Mouse (Mus musculus): ENCODE measurements around the gene 9330182L06Rik. TPM values are rescaled to one million over a fixed set of nuclear protein-coding genes. Genes with fewer than 3 reads are reported as not detected.

The 9330182L06Rik gene
- polyA plus RNA-seq, 1 experiment: 0.16 TPM

DNA sequence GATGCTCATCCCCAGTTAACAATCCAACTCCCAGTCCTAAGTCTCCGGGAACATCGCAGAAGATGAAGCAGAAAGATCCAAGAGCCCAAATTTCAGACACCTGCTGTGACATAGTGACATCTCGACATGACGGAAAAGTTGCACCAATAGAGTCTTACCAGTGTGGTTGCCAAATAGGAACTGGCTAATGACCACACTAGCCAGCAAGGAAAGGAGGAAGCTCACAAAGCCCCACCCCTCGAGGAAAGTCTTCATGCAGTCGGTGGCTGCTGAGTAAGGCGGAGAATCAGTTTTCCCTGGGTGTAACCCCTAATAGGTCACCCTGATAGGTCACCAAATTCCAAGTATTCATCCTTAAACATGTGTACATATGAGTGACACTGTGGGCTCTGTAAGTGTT is 151.2 kb downstream of the 9330182L06Rik start:
- no peaks in the 10 kb centered on the region for H3K36me3 ChIP-seq (ENCODE audit: control insufficient read depth, insufficient read depth, low read length)
- DNase-seq: no peak

DNA sequence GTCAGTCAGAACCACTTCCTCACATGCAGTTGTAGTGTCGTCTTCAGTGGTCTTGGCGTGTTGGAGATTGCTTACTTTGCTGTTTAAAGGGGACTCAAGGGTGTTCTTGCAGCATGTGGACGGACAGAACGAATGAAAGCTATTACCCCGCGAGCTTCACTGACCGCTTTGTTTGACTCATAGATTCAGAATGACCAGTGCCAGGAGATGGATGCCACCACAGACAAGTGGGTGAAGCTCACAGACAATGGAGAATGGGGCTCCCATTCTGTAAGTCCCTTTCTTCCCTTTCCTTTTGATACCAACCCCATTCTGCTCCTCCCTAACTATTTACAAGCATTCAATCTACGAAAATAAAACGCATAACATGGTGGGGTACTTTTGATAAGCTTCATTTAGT is 151.9 kb downstream of the 9330182L06Rik start:
- H3K36me3 ChIP-seq (ENCODE audit: control insufficient read depth, insufficient read depth, low read length): no peaks in the 10 kb centered on the region
- WGBS: 91% methylated on average over 9 of the region's 9 CpGs
- H3K4me3 ChIP-seq (ENCODE audit: insufficient read depth, low read depth, low read length): no peak overlapping the region
- DNase-seq: no peak
- TF ChIP-seq CTCF (conservative IDR thresholded peaks at IDR 0.05; ENCODE audit: insufficient read depth, insufficient read length, low read depth, low read length) (no peak), POLR2A (IDR thresholded peaks at IDR 0.05; ENCODE audit: low read depth, low read length) (no peak)
- no peaks in the 10 kb centered on the region for H3K4me1 ChIP-seq (ENCODE audit: control insufficient read depth, insufficient read depth, low read length)
- no peaks in the 10 kb centered on the region for H3K27me3 ChIP-seq (replicated peaks; ENCODE audit: control insufficient read depth, insufficient read depth, low read length)
- no peak overlapping the region for H3K27ac ChIP-seq (ENCODE audit: insufficient read depth, low read depth, low read length)

More for the DNA sequence above, 151.2 kb downstream of the 9330182L06Rik start:
- H3K27me3 ChIP-seq (replicated peaks; ENCODE audit: control insufficient read depth, insufficient read depth, low read length): no peaks in the 10 kb centered on the region
- no peaks in the 10 kb centered on the region for H3K4me1 ChIP-seq (ENCODE audit: control insufficient read depth, insufficient read depth, low read length)
- TF ChIP-seq POLR2A (IDR thresholded peaks at IDR 0.05; ENCODE audit: low read depth, low read length) (no peak), CTCF (conservative IDR thresholded peaks at IDR 0.05; ENCODE audit: insufficient read depth, insufficient read length, low read depth, low read length) (no peak)
- 76% methylated on average over 7 of the region's 7 CpGs for WGBS
- H3K27ac ChIP-seq (ENCODE audit: insufficient read depth, low read depth, low read length): no peak overlapping the region
- H3K4me3 ChIP-seq (ENCODE audit: insufficient read depth, low read depth, low read length): no peak overlapping the region

DNA sequence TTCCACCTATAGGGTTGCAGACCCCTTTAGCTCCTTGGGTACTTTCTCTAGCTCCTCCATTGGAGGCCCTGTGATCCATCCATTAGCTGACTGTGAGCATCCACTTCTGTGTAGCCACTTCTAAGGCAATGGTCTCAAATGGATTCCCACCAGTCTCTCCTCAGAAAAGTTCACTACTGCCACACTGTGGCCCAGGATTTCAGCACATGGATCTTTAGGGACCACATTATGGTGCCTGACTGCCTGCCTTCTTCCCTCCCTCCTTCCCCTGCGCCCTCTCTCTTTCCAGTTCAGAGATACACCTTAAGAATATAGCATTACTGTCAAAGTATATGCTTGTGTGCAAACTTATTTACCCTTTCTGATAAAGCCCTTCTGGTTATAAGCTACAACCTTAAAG is 154.0 kb downstream of the 9330182L06Rik start:
- Histone ChIP-seq H3K36me3 (ENCODE audit: control insufficient read depth, insufficient read depth, low read length) (no peaks in the 10 kb centered on the region), H3K27ac (ENCODE audit: insufficient read depth, low read depth, low read length) (no peak overlapping the region), H3K4me1 (ENCODE audit: control insufficient read depth, insufficient read depth, low read length) (no peaks in the 10 kb centered on the region), H3K4me3 (ENCODE audit: insufficient read depth, low read depth, low read length) (no peak overlapping the region), H3K27me3 (replicated peaks; ENCODE audit: control insufficient read depth, insufficient read depth, low read length) (no peaks in the 10 kb centered on the region)
- TF ChIP-seq POLR2A (IDR thresholded peaks at IDR 0.05; ENCODE audit: low read depth, low read length) (no peak), CTCF (conservative IDR thresholded peaks at IDR 0.05; ENCODE audit: insufficient read depth, insufficient read length, low read depth, low read length) (0 out of 2 replicates have a peak, but pooled peaks have one; percentile 2)
- DNase-seq: no peak
- WGBS: 53% methylated on average over 1 of the region's 1 CpGs

DNA sequence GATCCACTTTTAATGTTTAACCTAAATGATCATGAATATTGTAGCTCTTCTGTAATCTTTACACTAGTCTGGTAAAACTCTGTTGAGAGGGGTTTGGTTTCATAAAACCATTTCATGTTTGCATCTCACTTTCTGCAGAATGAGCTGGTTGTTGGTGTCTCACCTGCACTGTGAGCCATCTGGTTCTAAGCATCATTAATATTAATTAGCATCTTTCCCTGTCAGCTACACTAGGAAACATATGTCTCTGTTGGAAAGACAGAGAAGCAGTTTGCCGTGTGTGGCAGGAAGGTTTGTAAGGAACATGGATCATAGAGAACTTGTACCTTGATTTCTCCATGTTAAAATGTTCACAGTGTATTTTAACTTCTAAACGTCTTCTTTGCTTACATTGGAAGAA is 158.5 kb downstream of the 9330182L06Rik start:
- Histone ChIP-seq H3K27me3 (replicated peaks; ENCODE audit: control insufficient read depth, insufficient read depth, low read length) (no peaks in the 10 kb centered on the region), H3K27ac (ENCODE audit: insufficient read depth, low read depth, low read length) (no peak overlapping the region), H3K4me3 (ENCODE audit: insufficient read depth, low read depth, low read length) (no peak overlapping the region), H3K36me3 (ENCODE audit: control insufficient read depth, insufficient read depth, low read length) (no peaks in the 10 kb centered on the region), H3K4me1 (ENCODE audit: control insufficient read depth, insufficient read depth, low read length) (no peaks in the 10 kb centered on the region)
- no peak for DNase-seq
- TF ChIP-seq POLR2A (IDR thresholded peaks at IDR 0.05; ENCODE audit: low read depth, low read length): no peak
- WGBS: 51% methylated on average over 2 of the region's 2 CpGs

DNA sequence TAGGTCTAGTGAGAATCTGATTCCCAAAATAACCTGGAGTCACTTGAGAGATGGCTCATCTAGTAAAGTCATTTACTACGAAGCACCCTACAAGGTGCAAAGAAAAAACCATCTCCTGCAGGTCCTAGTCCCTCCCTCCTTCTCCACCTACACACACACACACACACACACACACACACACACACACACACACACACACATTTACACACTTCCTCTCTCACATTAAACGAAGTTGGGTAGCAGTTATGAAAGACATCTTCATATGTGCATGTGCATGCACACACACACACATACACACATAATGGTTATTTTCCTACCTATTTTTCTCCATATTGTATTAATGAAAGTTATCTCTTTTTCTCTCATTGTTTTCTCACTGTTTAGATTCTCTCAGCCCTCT is 161.2 kb downstream of the 9330182L06Rik start:
- Histone ChIP-seq H3K27me3 (replicated peaks; ENCODE audit: control insufficient read depth, insufficient read depth, low read length) (no peaks in the 10 kb centered on the region), H3K4me3 (ENCODE audit: insufficient read depth, low read depth, low read length) (no peak overlapping the region), H3K36me3 (ENCODE audit: control insufficient read depth, insufficient read depth, low read length) (no peaks in the 10 kb centered on the region), H3K4me1 (ENCODE audit: control insufficient read depth, insufficient read depth, low read length) (no peaks in the 10 kb centered on the region), H3K27ac (ENCODE audit: insufficient read depth, low read depth, low read length) (no peak overlapping the region)
- no peak for DNase-seq
- TF ChIP-seq POLR2A (IDR thresholded peaks at IDR 0.05; ENCODE audit: low read depth, low read length): no peak
- WGBS: 62% methylated on average over 2 of the region's 2 CpGs

DNA sequence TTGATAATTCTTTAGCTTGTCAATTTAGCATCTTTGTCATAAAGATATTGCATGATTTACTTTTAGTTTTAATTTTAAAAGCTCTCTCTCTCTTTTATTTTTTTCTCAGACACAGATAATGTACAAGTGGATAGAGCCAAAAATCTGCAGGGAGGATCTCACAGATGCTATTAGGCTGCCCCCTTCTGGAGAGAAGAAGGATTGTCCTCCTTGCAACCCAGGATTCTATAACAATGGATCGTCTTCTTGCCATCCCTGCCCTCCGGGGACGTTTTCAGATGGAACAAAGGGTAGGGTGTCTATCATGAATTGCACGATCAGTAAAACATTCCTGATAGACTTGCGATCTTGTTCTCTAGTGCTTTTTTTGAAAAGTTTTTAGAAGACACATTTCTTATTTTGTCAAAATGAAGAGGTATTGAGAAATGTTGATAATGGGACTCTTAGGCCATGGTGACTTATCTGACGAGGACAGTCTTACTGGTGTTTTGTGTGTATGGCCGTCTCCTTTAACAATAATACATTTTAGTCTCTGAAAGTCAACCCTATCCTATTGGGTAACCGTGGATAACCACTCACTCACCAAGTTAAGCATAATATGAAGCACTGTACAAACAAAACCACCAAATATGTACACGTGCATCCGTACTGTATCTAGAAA is 161.8 kb downstream of the 9330182L06Rik start:
- WGBS: 46% methylated on average over 10 of the region's 10 CpGs
- Histone ChIP-seq H3K4me3 (ENCODE audit: insufficient read depth, low read depth, low read length) (no peak overlapping the region), H3K27me3 (replicated peaks; ENCODE audit: control insufficient read depth, insufficient read depth, low read length) (no peaks in the 10 kb centered on the region), H3K36me3 (ENCODE audit: control insufficient read depth, insufficient read depth, low read length) (no peaks in the 10 kb centered on the region), H3K4me1 (ENCODE audit: control insufficient read depth, insufficient read depth, low read length) (no peaks in the 10 kb centered on the region), H3K27ac (ENCODE audit: insufficient read depth, low read depth, low read length) (no peak overlapping the region)
- peak; percentile 23 for DNase-seq
- TF ChIP-seq CTCF (conservative IDR thresholded peaks at IDR 0.05; ENCODE audit: insufficient read depth, insufficient read length, low read depth, low read length) (peak; percentile 52), POLR2A (IDR thresholded peaks at IDR 0.05; ENCODE audit: low read depth, low read length) (no peak)

DNA sequence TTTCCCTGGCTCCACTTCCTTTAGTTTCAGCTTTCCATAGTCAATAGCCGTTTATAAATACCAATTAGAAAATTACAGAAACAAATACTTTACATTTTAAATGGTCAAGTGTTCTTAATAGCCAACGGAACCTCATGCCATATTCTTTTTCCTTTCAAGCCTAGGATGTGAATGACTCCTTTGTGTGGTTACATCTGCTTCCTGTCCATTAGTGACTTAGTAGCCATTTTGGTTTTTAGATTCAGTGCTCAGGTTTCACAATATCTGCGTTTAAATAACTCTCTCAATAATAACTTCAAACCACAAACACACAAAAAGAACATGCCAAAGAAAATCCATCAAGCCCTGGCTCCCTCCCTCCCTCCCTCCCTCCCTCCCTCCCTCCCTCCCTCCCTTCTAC is 162.8 kb downstream of the 9330182L06Rik start:
- DNase-seq: no peak
- H3K36me3 ChIP-seq (ENCODE audit: control insufficient read depth, insufficient read depth, low read length): no peaks in the 10 kb centered on the region
- H3K4me3 ChIP-seq (ENCODE audit: insufficient read depth, low read depth, low read length): no peak overlapping the region
- H3K27me3 ChIP-seq (replicated peaks; ENCODE audit: control insufficient read depth, insufficient read depth, low read length): no peaks in the 10 kb centered on the region
- TF ChIP-seq CTCF (conservative IDR thresholded peaks at IDR 0.05; ENCODE audit: insufficient read depth, insufficient read length, low read depth, low read length) (no peak), POLR2A (IDR thresholded peaks at IDR 0.05; ENCODE audit: low read depth, low read length) (no peak)
- WGBS: 63% methylated on average over 3 of the region's 3 CpGs
- H3K27ac ChIP-seq (ENCODE audit: insufficient read depth, low read depth, low read length): no peak overlapping the region
- no peaks in the 10 kb centered on the region for H3K4me1 ChIP-seq (ENCODE audit: control insufficient read depth, insufficient read depth, low read length)

All from kidney, adult 2 months (tissue).